Mouse (Mus musculus): Measurements from ENCODE around the gene Crabp1. TPM values are rescaled to one million over a fixed set of nuclear protein-coding genes. Genes with fewer than 3 reads are reported as not detected.
A peak's percentile ranks its signal among the peaks of the same experiment; 100 is the strongest.

The Crabp1 gene
- polyA plus RNA-seq, 1 experiment, result 13.5 TPM

DNA sequence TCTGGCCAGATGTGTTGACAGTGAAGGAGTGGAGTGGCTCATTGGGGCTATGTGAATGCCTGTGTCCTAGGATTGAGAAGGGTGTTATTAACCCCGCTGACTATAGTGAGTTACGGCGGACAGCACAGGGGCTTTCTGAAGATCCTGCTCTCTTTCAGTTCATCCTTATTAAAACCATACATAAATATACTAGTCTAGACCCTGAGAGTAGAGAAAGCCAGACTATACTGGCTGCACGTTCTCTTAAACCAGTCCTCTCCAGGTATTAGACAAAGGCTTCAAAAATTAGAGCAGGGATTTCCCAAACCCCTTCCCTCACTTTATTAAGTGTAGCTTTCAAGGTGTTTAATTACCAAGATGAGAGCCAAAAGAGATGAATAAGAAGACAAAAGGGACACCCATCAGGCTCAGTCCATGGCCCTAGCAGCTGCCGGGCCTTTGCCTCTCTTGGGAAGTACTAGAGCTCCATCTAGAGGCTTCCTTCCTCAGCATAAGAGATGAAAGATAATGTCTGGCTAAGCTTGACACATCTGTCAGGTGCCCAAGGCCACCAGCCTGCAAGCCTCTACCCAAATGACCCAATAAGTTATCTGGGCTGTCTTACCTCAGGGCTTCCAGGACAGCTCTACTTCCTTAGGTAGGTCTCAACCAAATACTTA is 57.0 kb downstream of the Crabp1 start:
- peaks cover 5% of the 10 kb centered on the region for H3K4me1 ChIP-seq (ENCODE audit: control insufficient read depth, insufficient read depth, low read length)
- H3K9ac ChIP-seq (ENCODE audit: low read depth, poor library complexity, severe bottlenecking), result no peak overlapping the region
- TF ChIP-seq EP300 (IDR thresholded peaks at IDR 0.05; ENCODE audit: insufficient read depth, low read depth, low read length) (no peak), CTCF (IDR thresholded peaks at IDR 0.05; ENCODE audit: low read depth, low read length) (peak; percentile 77)
- H3K27ac ChIP-seq (ENCODE audit: insufficient read depth, low read length), result no peak overlapping the region
- H3K9me3 ChIP-seq (replicated peaks; ENCODE audit: control insufficient read depth, insufficient read depth, low read length, poor library complexity, severe bottlenecking), result no peaks in the 10 kb centered on the region
- H3K36me3 ChIP-seq (ENCODE audit: control insufficient read depth, insufficient read depth, low read length, poor library complexity, severe bottlenecking), result no peaks in the 10 kb centered on the region
- H3K27me3 ChIP-seq (ENCODE audit: control insufficient read depth, insufficient read depth, low read length, poor library complexity, severe bottlenecking), result no peaks in the 10 kb centered on the region
- no peak overlapping the region for H3K4me3 ChIP-seq (ENCODE audit: low read depth, low read length)

Other genes with a start within 250 kb of the Crabp1 start
- not detected in 2 replicates for gene Sh2d7, start 225.8 kb upstream of the Crabp1 start, polyA plus RNA-seq (2011; ENCODE audit: insufficient read depth, insufficient read length, low read depth, missing spikeins)
- gene Cib2, start 204.5 kb upstream of the Crabp1 start, polyA plus RNA-seq (2011; ENCODE audit: insufficient read depth, insufficient read length, low read depth, missing spikeins), result 4.6 and 4.8 TPM in 2 replicates
- 134 and 140 TPM in 2 replicates for gene Idh3a, start 178.4 kb upstream of the Crabp1 start, polyA plus RNA-seq (2011; ENCODE audit: insufficient read depth, insufficient read length, low read depth, missing spikeins)
- gene Acsbg1, start 102.9 kb upstream of the Crabp1 start, polyA plus RNA-seq (2011; ENCODE audit: insufficient read depth, insufficient read length, low read depth, missing spikeins), result 0.61 TPM in 1 of 2 replicates, not detected in the other
- 3.2 and 4.4 TPM in 2 replicates for gene Dnaja4, start 65.9 kb upstream of the Crabp1 start, polyA plus RNA-seq (2011; ENCODE audit: insufficient read depth, insufficient read length, low read depth, missing spikeins)
- gene Wdr61, start 30.2 kb upstream of the Crabp1 start, polyA plus RNA-seq (2011; ENCODE audit: insufficient read depth, insufficient read length, low read depth, missing spikeins), result 108 and 109 TPM in 2 replicates
- gene Ireb2, start 99.0 kb downstream of the Crabp1 start, polyA plus RNA-seq (2011; ENCODE audit: insufficient read depth, insufficient read length, low read depth, missing spikeins), result 114 and 126 TPM in 2 replicates
- 5.2 and 5.5 TPM in 2 replicates for gene Hykk, start 152.5 kb downstream of the Crabp1 start, polyA plus RNA-seq (2011; ENCODE audit: insufficient read depth, insufficient read length, low read depth, missing spikeins)
- 300 and 320 TPM in 2 replicates for gene Psma4, start 186.0 kb downstream of the Crabp1 start, polyA plus RNA-seq (2011; ENCODE audit: insufficient read depth, insufficient read length, low read depth, missing spikeins)
- gene AY074887, start 186.2 kb downstream of the Crabp1 start, polyA plus RNA-seq (2011; ENCODE audit: insufficient read depth, insufficient read length, low read depth, missing spikeins), result 6.2 and 7.7 TPM in 2 replicates
- 0.55 and 1.2 TPM in 2 replicates for gene Chrna5, start 216.1 kb downstream of the Crabp1 start, polyA plus RNA-seq (2011; ENCODE audit: insufficient read depth, insufficient read length, low read depth, missing spikeins)

Data from ES-Bruce4 (cell line).